Mouse (Mus musculus) T-cell, adult 2 months (primary cell): ENCODE data around the gene Tcf15.

Experiments used
- DNase-seq: peaks from one replicate; pipeline ENCODE4 v3.0.0; 2022; ENCODE audit warnings: low spot score

The Tcf15 gene

GRCm38 (mm10) chr2:152122896-152123295 lies 20.5 kb upstream of the Tcf15 start:
- no peak for DNase-seq

- DNase-seq, result no peak
Observed at GRCm38 (mm10) chr2:152128597-152128996, 14.8 kb upstream of the Tcf15 start.

- DNase-seq, result no peak
Observed at GRCm38 (mm10) chr2:152129778-152130177, 13.6 kb upstream of the Tcf15 start.

DNA sequence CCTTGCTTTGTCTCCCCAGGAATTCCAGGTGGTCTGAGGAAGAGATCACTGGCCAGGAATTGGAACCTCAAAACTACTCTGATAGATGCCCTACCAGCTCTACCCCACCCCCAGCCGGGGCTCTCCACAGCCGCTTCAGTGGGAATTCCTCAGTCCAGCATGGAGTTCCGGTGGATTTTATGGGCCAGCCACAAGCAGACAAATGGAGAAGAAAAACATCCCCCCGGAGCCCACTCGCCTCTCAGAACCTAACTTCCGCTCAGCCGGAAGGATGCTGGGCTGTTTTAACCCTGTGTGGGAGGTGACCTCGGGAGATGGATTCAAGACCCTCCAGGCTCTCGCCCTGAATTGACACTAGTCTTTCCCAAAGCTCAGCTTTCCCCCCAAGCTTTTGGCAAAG lies 11.3 kb upstream of the Tcf15 start:
- no peak for DNase-seq

- no peak for DNase-seq
Observed at GRCm38 (mm10) chr2:152132691-152133090, 10.7 kb upstream of the Tcf15 start.

- no peak for DNase-seq
Observed at GRCm38 (mm10) chr2:152139191-152139987, 4.0 kb upstream of the Tcf15 start.

GRCm38 (mm10) chr2:152140941-152141340 lies 2.4 kb upstream of the Tcf15 start:
- DNase-seq, result no peak

GRCm38 (mm10) chr2:152141491-152141890 lies 1.9 kb upstream of the Tcf15 start:
- no peak for DNase-seq

DNA sequence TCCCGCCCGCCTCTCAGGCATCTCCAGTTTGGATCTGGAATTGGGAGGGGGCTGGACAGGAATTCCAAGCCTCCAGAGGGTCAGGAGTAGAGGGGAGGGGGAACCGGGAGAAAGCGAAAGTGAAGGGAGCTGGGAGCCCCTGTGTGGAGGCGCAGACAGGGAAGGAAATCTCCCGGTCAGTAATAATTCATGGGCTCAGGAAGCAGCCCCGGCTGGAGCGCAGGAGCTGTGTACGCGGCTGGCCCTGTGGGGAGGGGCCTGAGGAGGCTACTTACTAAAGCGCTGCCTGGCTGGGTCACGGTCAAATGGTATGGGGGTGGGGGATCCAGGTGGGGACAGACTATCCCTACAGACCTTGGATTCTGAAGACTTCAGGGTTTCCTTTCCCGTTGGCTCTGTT lies 1.3 kb upstream of the Tcf15 start:
- DNase-seq, result no peak

DNA sequence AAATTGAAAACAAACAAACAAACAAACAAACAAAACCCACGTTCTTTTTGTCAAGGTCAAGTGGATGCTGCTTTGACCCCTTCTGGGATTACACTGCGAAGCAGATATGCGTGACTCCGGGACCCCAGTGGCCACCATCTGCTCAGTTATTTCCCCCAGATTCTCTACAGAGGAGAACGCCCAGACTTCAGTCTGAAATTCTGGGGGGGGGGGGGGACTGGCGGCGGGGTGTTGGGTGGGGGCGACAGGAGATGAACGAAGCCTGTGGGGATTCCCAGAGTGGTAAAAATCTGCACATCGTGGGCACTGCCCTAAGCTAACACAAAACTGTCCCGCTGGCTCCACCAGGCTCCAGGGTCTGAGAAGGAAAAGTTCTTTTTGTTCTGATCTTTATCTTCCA lies 790 bp upstream of the Tcf15 start:
- DNase-seq, result no peak

DNA sequence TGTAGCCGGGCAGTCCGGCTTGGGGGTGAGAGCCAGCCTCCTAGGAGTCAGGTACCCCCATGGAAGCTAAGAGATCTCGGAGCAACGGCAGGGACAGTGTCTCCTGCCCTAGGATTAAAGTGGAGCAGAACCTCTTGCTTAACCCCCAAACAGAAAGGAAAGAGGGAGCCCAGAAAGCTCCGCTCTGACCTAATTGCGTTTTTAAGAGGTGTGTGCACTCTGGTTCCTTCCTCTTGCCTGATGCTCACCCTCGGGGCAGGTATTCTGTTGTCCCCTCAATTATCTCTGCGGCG lies 743 bp downstream of the Tcf15 start:
- DNase-seq, result no peak

DNA sequence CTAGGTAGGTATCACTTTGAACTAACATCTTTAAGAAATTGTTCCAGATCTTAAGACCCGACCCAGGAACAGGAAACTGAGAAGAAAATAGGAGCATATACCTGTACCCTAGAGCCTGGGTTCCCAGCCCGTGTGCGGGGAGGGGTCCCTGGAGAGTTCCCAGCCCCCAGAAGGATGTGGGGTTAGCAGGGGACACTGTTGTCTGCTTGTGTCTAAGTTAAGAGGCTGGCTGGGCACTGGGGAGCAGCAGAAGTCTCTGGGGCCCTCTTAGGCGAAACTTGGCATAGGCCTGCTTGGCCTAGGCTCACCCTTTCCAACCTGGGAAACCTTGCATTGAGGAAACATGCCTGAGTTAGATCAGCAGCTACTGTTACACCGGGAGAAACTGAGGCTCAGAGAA lies 1.1 kb downstream of the Tcf15 start:
- DNase-seq, result no peak

DNA sequence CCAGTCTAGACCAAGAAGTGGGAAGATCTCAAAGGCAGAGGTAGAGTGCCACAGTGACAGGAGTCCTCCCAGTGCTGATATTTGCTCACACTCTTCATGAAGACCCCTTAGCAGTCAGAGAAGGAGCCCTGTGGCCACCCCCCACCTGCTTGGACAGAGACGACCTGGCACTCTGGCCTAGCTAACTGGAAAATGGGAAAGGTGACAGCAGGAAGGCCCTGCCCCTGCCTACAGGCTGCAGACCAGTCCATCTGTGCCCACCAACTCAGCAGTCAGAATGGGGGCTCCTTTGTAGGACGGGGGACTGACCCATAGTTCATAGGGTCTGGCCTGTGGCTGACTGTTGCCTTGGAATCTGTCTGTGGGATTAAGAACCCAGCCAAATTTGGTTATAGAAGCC lies 2.4 kb downstream of the Tcf15 start:
- no peak for DNase-seq

- DNase-seq, result no peak
Observed at GRCm38 (mm10) chr2:152147079-152147478, 3.7 kb downstream of the Tcf15 start.

DNA sequence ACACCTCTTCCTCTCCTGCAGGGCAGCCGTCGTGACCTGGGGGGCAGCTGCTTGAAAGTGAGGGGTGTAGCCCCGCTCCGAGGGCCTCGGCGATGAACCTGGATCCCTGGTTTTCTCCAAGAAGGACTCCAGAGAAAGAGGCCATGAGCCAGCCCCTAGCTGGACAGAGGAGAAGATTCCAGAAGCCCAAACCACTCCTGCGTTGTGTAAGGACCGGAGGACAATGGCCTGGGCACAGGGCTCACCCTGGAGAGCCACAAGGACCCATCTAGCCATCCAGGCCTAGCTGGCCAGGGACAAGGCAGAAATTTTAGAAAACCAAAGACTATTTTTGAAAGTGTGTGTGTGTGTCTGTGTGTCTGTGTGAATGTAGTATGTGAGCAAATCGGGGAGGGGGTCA lies 5.3 kb downstream of the Tcf15 start:
- no peak for DNase-seq

DNA sequence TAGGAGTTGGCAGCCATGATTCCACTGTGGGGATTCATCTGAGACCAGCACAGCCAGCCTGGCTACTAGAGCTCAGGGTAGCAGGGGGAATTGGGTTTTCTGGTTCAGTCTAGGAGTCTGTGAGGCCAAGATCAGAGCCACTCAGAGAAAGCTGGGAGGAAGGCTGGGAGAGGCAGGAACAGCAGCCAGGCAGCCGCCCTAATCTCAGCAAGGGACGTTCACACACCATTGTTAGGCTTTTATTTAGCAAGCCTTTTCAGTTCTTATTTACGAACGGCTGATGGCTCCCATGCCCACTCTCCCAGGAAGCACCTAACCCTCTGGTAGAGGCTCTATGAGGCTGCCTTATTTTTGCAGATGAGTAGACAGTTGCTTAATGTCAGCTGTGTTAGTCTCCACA lies 6.5 kb downstream of the Tcf15 start:
- DNase-seq, result no peak

- DNase-seq, result no peak
Observed at GRCm38 (mm10) chr2:152150373-152150772, 7.0 kb downstream of the Tcf15 start.

- no peak for DNase-seq
Observed at GRCm38 (mm10) chr2:152153361-152153760, 10.0 kb downstream of the Tcf15 start.

DNA sequence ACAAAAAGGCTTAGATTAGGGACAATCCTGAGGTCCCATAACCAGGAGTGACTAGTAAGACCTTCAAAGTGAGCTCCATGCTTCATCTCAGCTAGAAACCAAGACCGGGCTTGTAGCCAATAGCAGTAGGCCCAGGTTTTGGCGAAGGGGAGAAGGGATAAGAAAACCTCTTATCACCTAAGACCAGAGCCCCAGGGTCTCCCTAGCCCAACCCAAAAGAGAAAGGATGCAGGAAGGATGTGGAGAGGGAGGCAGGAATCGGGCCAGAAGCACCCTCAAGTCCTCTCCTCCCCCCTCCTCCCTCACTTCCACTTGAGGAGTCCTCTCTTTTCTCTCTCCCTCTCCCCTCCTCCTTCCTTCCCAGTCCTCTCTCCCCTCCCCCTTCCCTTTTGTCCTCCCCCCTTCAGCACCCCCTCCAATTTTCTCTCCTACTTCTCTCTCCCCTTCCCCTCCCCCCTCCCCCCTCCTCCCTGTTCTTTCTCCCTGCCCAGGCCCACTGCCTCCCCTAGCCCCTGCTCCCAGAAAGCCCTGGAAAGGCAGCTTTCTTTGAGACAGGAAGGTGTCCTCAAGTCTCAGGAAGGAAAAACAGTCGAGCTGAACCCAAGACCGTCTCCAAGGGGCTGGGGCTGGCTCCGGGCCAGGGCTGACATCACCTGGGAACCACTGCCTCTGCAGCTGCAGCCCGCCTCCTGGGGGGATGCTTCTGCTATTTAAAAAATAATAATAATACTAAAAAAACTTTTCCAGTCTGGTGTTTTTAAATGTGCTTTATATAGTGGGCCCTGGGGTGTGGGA lies 12.2 kb downstream of the Tcf15 start:
- DNase-seq, result no peak

GRCm38 (mm10) chr2:152156471-152156870 lies 13.1 kb downstream of the Tcf15 start:
- no peak for DNase-seq

GRCm38 (mm10) chr2:152159487-152159886 lies 16.1 kb downstream of the Tcf15 start:
- no peak for DNase-seq

GRCm38 (mm10) chr2:152166257-152166656 lies 22.9 kb downstream of the Tcf15 start:
- DNase-seq, result no peak

DNA sequence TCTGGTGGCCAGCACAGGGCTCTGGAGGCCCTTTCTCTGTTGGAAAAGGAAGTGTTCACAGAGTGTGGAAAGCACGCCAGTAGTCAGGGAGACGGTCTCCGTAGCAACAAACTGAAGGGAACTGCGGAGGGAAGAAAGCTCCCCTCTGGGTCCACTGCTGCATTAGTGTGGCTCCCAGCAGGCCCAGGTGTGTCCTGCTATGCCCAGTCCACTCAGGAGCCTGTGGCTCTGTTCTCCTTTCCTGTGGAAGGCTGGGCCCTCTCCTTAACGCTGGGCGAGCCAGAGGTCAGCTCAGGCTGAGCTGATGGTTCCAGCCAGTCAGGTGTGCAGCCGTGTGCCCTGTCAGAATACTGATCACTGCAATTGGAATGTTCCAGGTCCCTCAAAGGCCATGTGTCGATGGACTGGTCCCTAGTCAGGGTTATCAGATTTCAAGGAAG lies 24.5 kb downstream of the Tcf15 start:
- no peak for DNase-seq

GRCm38 (mm10) chr2:152169377-152169776 lies 26.0 kb downstream of the Tcf15 start:
- DNase-seq, result no peak
